Mouse (Mus musculus): ENCODE measurements around the gene Sytl3. TPM values are rescaled to one million over a fixed set of nuclear protein-coding genes. Genes with fewer than 3 reads are reported as not detected.
"Not testable (repeated sequence)": the region's sequence is repeated elsewhere in the genome, so short reads cannot be mapped to it uniquely, and the experiment has no call there.

The Sytl3 gene
- polyA plus RNA-seq, 1 experiment from 2014 or later: 0.31 TPM

DNA sequence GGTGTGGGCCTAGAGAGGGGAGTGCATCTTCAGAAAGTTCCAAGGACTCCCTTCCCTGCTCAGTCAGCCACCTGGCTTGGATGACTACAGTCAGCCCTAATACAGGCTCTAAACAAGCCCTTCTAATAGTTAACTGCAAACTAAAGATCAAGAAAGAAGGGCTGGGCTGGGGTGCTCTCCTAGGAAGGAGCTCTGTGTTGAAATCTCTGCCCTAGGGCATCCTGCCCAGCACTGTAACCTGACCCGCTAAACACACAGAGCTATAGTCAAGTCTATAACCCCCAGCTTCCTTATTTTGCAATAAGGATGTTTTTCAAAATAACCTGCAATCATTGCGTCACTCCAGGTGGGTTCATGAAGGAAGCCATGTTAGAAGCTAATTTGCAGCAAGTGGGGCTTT is 19.2 kb downstream of the Sytl3 start:
- H3K4me2 ChIP-seq, H3K27me3 ChIP-seq, H3K4me3 ChIP-seq, H3K9ac ChIP-seq, H3K9me3 ChIP-seq, H3K36me3 ChIP-seq, H3K4me1 ChIP-seq, H3K27ac ChIP-seq: not testable (repeated sequence)
- WGBS: 0% methylated on average over 1 of the region's 2 CpGs
- 0 out of 2 replicates have a peak, but pooled peaks have one; percentile 45 for ATAC-seq (ENCODE audit: insufficient number of reproducible peaks, insufficient read depth, low FRiP score, low TSS enrichment, low read depth)

DNA sequence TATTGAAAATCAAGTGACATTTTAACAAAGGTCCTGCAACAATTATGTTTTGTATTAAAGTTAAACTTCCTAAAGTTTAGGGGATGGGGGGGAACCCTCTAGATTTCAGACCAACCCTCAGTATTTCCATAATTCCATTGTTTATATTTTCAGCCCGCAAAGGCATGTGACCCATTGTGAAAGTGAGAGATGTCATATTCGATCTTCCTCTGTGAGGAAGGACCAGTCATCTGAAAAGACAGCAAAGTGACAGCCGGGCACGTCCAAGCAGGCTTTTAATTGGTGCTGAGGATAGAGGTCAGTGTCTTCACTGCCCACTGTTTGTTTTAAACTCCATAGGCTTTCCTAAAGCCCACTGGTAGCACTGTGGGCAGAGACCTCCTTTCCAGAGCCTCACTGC is 22.8 kb downstream of the Sytl3 start:
- not testable (repeated sequence) for H3K4me2 ChIP-seq; H3K9ac ChIP-seq; H3K27ac ChIP-seq; H3K36me3 ChIP-seq; ATAC-seq (ENCODE audit: insufficient number of reproducible peaks, insufficient read depth, low FRiP score, low TSS enrichment, low read depth); H3K27me3 ChIP-seq; H3K9me3 ChIP-seq; H3K4me3 ChIP-seq; H3K4me1 ChIP-seq
- WGBS: 69% methylated on average over 4 of the region's 4 CpGs

DNA sequence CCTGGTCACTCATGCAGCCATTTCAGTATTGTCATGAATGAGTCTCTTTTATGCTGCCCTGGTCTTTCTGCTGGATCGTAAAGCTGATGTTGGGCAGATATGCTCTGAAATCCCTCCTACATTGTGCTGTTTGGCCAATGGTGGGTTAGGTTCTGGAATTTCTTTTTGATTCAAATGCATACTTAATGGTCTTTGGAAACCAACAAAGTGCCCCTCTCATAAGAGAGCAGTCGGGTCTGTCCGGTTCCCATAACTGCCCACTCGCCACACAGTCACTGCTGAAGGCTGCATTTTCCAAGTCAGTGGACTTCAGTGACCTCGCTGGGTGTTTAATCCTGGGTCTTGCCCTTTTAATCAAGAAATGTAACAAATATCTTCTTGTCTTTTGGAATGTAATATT is 24.8 kb downstream of the Sytl3 start:
- H3K9ac ChIP-seq; H3K4me1 ChIP-seq; H3K27me3 ChIP-seq; H3K36me3 ChIP-seq; ATAC-seq (ENCODE audit: insufficient number of reproducible peaks, insufficient read depth, low FRiP score, low TSS enrichment, low read depth); H3K4me2 ChIP-seq; H3K4me3 ChIP-seq; H3K27ac ChIP-seq; H3K9me3 ChIP-seq: not testable (repeated sequence)
- 82% methylated on average over 1 of the region's 5 CpGs for WGBS

DNA sequence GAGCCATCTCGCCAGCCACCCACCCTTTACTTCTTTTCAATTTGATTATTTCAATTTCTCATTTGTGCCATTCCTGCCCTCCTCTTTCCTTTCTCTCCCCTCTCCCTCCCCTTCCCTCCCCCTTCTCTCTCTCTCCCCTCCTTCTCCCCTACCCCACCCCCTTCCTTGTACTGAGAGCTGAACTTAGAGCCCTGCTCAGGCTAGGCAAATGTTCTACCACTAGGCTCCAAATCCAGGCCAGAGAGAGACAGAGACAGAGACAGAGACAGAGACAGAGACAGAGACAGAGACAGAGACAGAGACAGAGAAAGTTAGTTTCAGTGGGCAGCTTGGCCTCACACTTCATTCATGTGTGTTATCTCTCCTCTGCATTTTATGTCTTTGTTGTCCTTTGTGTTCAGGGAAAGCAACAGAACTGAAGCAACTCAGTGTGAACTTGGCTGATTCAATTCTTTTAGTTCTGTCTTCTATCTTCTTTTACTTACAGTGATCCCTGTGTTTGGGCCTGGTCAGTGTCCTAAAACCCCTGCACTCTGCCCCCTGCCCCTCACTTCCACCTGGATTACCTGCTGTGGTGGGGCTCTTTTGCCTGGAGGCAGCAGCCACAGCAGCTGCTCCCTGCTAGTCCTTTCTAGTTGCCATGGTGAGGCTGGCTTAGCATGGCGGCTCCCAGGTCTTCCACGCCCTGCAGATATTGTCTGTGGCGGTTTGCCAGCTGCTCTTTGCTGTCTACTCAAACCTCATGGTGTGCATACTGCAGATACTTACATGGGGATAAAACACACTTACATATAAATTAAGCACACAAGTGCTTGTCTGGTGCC is 25.8 kb downstream of the Sytl3 start:
- H3K4me2 ChIP-seq, H3K9ac ChIP-seq, H3K4me1 ChIP-seq, H3K36me3 ChIP-seq, H3K27me3 ChIP-seq, H3K4me3 ChIP-seq, H3K27ac ChIP-seq, H3K9me3 ChIP-seq: not testable (repeated sequence)
- ATAC-seq (ENCODE audit: insufficient number of reproducible peaks, insufficient read depth, low FRiP score, low TSS enrichment, low read depth): peak; percentile 61; the same call in 1 of the 2 replicates
- WGBS: no CpG with 5 or more reads among the region's 4 CpGs

DNA sequence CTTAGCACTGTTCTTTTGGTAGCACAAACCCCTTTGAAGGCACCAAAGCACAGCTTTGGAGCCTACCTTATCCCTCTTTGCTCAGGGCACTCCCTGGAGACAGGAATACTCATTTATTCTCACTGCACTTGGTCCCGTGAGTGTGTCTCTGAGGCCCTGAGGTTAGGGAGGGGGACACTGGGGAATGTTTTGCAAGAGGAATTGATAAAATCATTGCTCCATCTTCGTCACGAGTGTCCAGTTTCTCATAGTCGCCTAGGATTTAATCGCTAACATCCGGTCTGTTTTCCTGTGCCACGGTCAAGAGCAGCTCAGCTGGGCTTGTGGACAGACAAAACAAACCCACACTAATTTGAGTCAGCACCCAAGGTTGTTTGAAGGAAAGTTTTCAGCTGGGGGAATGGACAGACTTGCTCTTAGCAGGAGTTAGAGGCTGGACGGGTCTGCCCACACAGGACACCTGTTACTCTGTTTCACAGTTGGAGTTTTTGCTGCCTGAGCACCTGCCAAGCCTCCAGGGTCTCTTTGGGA is 26.5 kb downstream of the Sytl3 start:
- 20% methylated on average over 5 of the region's 8 CpGs for WGBS
- not testable (repeated sequence) for H3K4me3 ChIP-seq; ATAC-seq (ENCODE audit: insufficient number of reproducible peaks, insufficient read depth, low FRiP score, low TSS enrichment, low read depth)

DNA sequence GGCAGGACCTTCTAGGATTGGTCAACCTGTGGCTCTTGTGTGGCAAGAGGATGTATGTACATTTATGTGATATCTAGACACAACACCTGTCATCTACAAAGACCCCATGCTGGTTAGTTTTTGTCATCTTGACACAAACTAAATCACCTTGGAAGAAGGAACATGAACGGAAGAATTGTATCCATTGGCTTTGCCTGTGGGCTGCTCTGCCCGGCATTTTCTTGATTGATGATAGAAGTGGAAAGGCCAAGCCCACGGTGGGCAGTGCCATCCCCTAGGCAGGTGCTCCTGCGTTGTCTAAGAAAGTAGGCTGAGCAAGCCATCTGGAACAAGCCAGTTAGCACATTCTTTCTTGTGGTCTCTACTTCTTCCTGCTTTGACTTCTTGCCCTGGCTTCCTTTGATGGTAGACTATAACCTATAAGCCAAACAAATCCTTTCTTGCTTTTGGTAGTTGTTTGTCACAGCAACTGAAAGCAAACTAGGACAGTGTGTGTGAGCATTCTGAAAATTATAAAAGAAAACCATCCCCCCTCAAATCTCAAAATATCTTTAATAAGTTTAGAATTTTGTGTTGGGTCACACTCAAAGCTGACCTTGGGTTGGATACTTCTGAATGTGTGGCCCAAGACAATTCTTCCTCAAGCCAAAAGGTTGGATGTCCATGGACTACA is 27.5 kb downstream of the Sytl3 start:
- not testable (repeated sequence) for H3K27me3 ChIP-seq; H3K27ac ChIP-seq; H3K9me3 ChIP-seq; H3K36me3 ChIP-seq; H3K4me2 ChIP-seq; H3K4me3 ChIP-seq; H3K4me1 ChIP-seq; H3K9ac ChIP-seq; ATAC-seq (ENCODE audit: insufficient number of reproducible peaks, insufficient read depth, low FRiP score, low TSS enrichment, low read depth)
- 90% methylated on average over 3 of the region's 4 CpGs for WGBS

More for the DNA sequence above, 26.5 kb downstream of the Sytl3 start:
- not testable (repeated sequence) for H3K36me3 ChIP-seq, H3K27me3 ChIP-seq, H3K4me2 ChIP-seq, H3K27ac ChIP-seq, H3K4me1 ChIP-seq, H3K9me3 ChIP-seq, H3K9ac ChIP-seq

DNA sequence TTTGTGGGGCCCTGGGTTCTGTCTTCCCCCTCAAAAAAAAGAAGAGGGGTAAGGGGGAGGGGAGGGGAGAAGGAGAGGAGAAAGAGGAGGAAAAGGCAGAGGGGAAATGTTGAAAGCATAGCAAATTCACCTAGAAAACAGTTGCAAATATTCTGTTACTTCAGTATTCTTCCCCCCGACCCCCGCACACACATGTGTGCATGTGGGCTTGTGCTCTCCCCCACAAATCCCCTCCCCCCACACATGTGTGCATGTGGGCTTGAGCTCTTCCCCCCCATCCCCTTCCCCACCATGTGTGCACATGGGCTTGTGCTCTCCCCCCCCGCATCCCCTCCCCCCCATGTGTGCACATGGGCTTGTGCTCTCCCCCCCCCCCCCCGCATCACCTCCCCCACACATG is 30.5 kb downstream of the Sytl3 start:
- H3K36me3 ChIP-seq; H3K27me3 ChIP-seq; H3K9ac ChIP-seq; H3K4me2 ChIP-seq; H3K4me3 ChIP-seq; H3K4me1 ChIP-seq; H3K9me3 ChIP-seq; ATAC-seq (ENCODE audit: insufficient number of reproducible peaks, insufficient read depth, low FRiP score, low TSS enrichment, low read depth); H3K27ac ChIP-seq: not testable (repeated sequence)
- WGBS: 86% methylated on average over 3 of the region's 4 CpGs

DNA sequence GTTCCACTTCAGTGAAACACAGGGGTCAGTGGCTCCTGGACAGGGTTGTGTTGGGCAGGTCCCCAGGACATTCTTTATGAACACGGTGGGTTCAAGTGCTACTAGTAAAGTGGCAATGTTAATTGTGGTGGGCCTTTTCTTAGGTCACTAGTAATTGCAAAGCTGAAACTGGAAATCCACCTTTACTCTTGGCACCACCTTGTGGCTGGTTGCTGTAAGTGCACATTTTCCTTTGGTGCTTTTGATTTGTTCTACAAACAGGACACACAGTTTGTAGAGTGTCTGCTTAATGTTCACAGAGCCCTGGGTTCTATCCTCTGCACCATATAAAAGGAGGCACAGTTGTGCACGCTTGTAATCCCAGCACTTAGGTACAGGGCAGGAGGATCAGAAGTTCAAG is 32.7 kb downstream of the Sytl3 start:
- H3K9ac ChIP-seq; H3K36me3 ChIP-seq; H3K9me3 ChIP-seq; H3K4me2 ChIP-seq; H3K4me1 ChIP-seq; H3K4me3 ChIP-seq; H3K27me3 ChIP-seq; ATAC-seq (ENCODE audit: insufficient number of reproducible peaks, insufficient read depth, low FRiP score, low TSS enrichment, low read depth); H3K27ac ChIP-seq: not testable (repeated sequence)
- 4% methylated on average over 2 of the region's 2 CpGs for WGBS

DNA sequence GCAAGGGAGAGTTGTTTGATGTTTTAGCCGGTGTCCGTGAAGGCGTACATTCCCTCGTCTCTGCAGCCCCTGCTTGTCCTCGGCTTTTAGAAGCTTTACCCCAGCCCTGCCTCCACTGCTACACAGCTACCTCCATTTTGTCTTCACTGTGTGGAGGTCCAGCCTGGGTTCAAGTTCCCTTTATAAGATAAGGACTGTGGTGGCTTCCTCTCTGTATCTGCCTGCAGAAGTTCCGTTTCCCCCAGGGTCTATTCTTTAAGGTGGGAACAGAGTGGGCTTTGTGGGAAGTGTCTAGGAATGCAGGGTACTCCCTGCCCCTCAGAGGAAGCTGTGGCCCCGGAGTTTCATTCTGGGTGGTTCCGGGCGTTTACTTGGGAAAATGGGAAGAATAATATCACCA is 36.8 kb downstream of the Sytl3 start:
- not testable (repeated sequence) for H3K9me3 ChIP-seq; H3K9ac ChIP-seq; H3K4me1 ChIP-seq; H3K27ac ChIP-seq; H3K36me3 ChIP-seq; H3K27me3 ChIP-seq; H3K4me2 ChIP-seq; ATAC-seq (ENCODE audit: insufficient number of reproducible peaks, insufficient read depth, low FRiP score, low TSS enrichment, low read depth); H3K4me3 ChIP-seq
- 65% methylated on average over 9 of the region's 9 CpGs for WGBS

DNA sequence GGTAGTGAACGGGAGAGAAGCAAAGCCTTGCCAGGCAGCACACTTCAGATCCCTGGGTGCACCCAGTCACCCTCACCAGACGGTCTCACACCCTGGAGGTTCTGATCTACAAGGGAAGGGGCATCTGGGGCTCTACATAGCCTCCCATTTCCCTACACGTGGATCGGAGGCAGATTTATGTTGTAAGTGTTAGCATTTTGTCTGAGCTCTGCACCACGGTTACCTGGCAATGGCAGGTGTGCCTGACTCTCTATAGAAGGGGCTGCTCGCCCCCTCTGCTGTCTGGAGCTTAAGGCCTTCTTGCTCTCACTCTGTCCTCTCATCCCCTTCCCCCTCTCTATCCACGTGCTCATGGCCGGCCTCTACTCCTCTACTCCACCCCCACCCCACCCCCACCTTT is 37.6 kb downstream of the Sytl3 start:
- H3K9me3 ChIP-seq; ATAC-seq (ENCODE audit: insufficient number of reproducible peaks, insufficient read depth, low FRiP score, low TSS enrichment, low read depth); H3K4me3 ChIP-seq; H3K36me3 ChIP-seq; H3K27ac ChIP-seq; H3K9ac ChIP-seq; H3K27me3 ChIP-seq; H3K4me2 ChIP-seq; H3K4me1 ChIP-seq: not testable (repeated sequence)
- 51% methylated on average over 8 of the region's 8 CpGs for WGBS

DNA sequence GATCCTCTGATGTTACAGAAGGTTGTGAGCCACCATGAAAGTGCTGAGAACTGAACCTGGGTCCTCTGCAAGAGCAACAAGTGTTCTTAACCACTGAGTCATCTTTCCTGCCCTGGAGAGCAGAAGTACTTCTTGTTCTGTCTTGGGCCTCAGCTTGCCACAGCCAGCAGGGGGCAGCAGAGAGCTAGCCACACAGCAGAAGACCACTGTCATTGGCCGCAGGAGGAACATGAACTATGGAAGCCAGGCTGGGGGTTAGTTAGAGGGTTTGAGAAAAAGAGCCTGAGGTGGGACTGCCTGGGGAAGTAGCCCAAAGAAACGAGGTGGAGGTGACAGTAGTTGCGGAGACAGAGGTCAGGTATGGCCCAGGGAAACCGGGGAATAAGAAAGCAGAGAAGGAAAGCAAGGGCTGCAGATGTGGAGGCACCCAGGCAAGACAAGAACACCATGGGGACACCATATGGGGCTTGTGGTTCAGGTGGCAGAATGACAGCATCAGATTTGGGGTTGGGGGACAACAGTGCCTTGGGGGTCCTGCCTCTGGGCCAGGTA is 38.4 kb downstream of the Sytl3 start:
- H3K4me3 ChIP-seq, H3K4me1 ChIP-seq, H3K4me2 ChIP-seq, H3K9me3 ChIP-seq, H3K27ac ChIP-seq, H3K9ac ChIP-seq, H3K27me3 ChIP-seq, H3K36me3 ChIP-seq: not testable (repeated sequence)
- ATAC-seq (ENCODE audit: insufficient number of reproducible peaks, insufficient read depth, low FRiP score, low TSS enrichment, low read depth): 0 out of 2 replicates have a peak, but pooled peaks have one; percentile 35
- 25% methylated on average over 4 of the region's 4 CpGs for WGBS

DNA sequence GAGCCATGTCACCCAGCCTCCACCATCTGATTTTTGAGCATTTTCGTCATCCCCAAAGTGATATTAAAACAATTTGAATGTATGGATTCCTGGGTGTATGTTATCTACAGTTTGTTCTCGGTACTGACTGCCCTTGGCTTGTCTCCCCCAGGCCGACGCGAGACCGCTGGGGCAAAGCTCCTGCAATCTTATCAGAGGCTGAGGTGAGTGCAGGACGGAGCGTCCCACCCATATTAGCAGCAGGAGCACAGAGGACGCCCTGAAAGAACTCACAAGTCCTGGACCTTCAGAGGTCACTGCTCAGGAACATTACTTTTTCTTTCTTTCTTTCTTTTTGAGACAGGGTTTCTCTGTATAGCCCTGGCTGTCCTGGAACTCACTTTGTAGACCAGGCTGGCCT is 40.6 kb downstream of the Sytl3 start:
- H3K4me1 ChIP-seq; H3K27me3 ChIP-seq; H3K4me3 ChIP-seq; H3K27ac ChIP-seq; H3K9ac ChIP-seq; H3K9me3 ChIP-seq; ATAC-seq (ENCODE audit: insufficient number of reproducible peaks, insufficient read depth, low FRiP score, low TSS enrichment, low read depth); H3K36me3 ChIP-seq; H3K4me2 ChIP-seq: not testable (repeated sequence)
- WGBS: 89% methylated on average over 9 of the region's 9 CpGs

Measured in embryonic facial prominence, embryonic 13.5 days (tissue).